Mouse (Mus musculus) neural tube, embryonic 14.5 days (tissue): ENCODE data around the gene Rnf223. TPM values are rescaled to one million over a fixed set of nuclear protein-coding genes. Genes with fewer than 3 reads are reported as not detected.

Experiments used
- polyA plus RNA-seq: library from polyadenylated mRNA; unstranded; fragments of >200 nt; fragmentation: Nextera tagmentation; extraction: Ambion mirVana; gene quantifications from 2 replicates; pipeline ENCODE4 v1.2.1, GENCODE M21; 2014

The Rnf223 gene
- polyA plus RNA-seq, 1 experiment from 2014 or later: 0.64 TPM

Other genes starting within 250 kb of the Rnf223 start
- gene Pusl1, start 238.7 kb upstream of the Rnf223 start, polyA plus RNA-seq: 53.4 and 57.4 TPM in 2 replicates
- 67.8 and 76.7 TPM in 2 replicates for gene Acap3, start 238.7 kb upstream of the Rnf223 start, polyA plus RNA-seq
- gene Ube2j2, start 186.7 kb upstream of the Rnf223 start, polyA plus RNA-seq: 123 and 124 TPM in 2 replicates
- 10.5 and 11.5 TPM in 2 replicates for gene C1qtnf12, start 168.2 kb upstream of the Rnf223 start, polyA plus RNA-seq
- gene B3galt6, start 137.9 kb upstream of the Rnf223 start, polyA plus RNA-seq: 37.4 and 38.1 TPM in 2 replicates
- 123 and 125 TPM in 2 replicates for gene Sdf4, start 137.6 kb upstream of the Rnf223 start, polyA plus RNA-seq
- gene Tnfrsf4, start 116.7 kb upstream of the Rnf223 start, polyA plus RNA-seq: 0.20 and 0.70 TPM in 2 replicates
- gene Tnfrsf18, start 104.3 kb upstream of the Rnf223 start, polyA plus RNA-seq: 1.5 and 2.7 TPM in 2 replicates
- not detected in 2 replicates for gene Ttll10, start 71.1 kb upstream of the Rnf223 start, polyA plus RNA-seq
- 32.1 and 32.4 TPM in 2 replicates for gene 9430015G10Rik, start 20.5 kb upstream of the Rnf223 start, polyA plus RNA-seq
- 100 and 136 TPM in 2 replicates for gene Agrn, start 67.0 kb downstream of the Rnf223 start, polyA plus RNA-seq
- gene Isg15, start 70.3 kb downstream of the Rnf223 start, polyA plus RNA-seq: 0.50 and 1.2 TPM in 2 replicates
- gene AW011738, start 72.8 kb downstream of the Rnf223 start, polyA plus RNA-seq: 1.8 TPM in 2 replicates
- gene Perm1, start 85.4 kb downstream of the Rnf223 start, polyA plus RNA-seq: 2.2 and 2.9 TPM in 2 replicates
- 30.7 and 31.6 TPM in 2 replicates for gene Plekhn1, start 104.3 kb downstream of the Rnf223 start, polyA plus RNA-seq
- gene Noc2l, start 105.5 kb downstream of the Rnf223 start, polyA plus RNA-seq: 50.1 and 53.2 TPM in 2 replicates
- gene Samd11, start 125.1 kb downstream of the Rnf223 start, polyA plus RNA-seq: 1.9 and 3.1 TPM in 2 replicates
- gene Vmn2r-ps159, start 200.6 kb downstream of the Rnf223 start, polyA plus RNA-seq: not detected in 2 replicates